Mouse (Mus musculus): ENCODE results near the gene Ugt1a1.
A peak's percentile ranks its signal among the peaks of the same experiment; 100 is the strongest.
"Not testable (repeated sequence)": the region's sequence is repeated elsewhere in the genome, so short reads cannot be mapped to it uniquely, and the experiment has no call there.

Gene Ugt1a1

GRCm38 (mm10) chr1:88218591-88218990, 6.8 kb downstream of the Ugt1a1 start:
- no peak for DNase-seq

GRCm38 (mm10) chr1:88219054-88219453, 7.3 kb downstream of the Ugt1a1 start:
- no peak for DNase-seq

- no peak for DNase-seq
Observed at GRCm38 (mm10) chr1:88220336-88220735, 8.6 kb downstream of the Ugt1a1 start.

GRCm38 (mm10) chr1:88222216-88222615, 10.5 kb downstream of the Ugt1a1 start:
- no peak for DNase-seq

- not testable (repeated sequence) for DNase-seq
Observed at GRCm38 (mm10) chr1:88223011-88223515, 11.3 kb downstream of the Ugt1a1 start.

- peak; percentile 11 for DNase-seq
Observed at GRCm38 (mm10) chr1:88223591-88223990, 11.8 kb downstream of the Ugt1a1 start.

GRCm38 (mm10) chr1:88224029-88224776, 12.4 kb downstream of the Ugt1a1 start:
- peak; percentile 36 for DNase-seq

- not testable (repeated sequence) for DNase-seq
Observed at GRCm38 (mm10) chr1:88225301-88225700, 13.5 kb downstream of the Ugt1a1 start.

GRCm38 (mm10) chr1:88225741-88226140, 14.0 kb downstream of the Ugt1a1 start:
- peak; percentile 6 for DNase-seq

- DNase-seq: peak; percentile 7
Observed at GRCm38 (mm10) chr1:88226670-88227379, 15.1 kb downstream of the Ugt1a1 start, which contains the start of gene Mroh2a. Mroh2a (plus strand) TSS chr1:88226986.

- DNase-seq: peak; percentile 5
Observed at GRCm38 (mm10) chr1:88227482-88227881, 15.7 kb downstream of the Ugt1a1 start.

GRCm38 (mm10) chr1:88228121-88228520, 16.4 kb downstream of the Ugt1a1 start:
- peak; percentile 12 for DNase-seq

- DNase-seq: no peak
Observed at GRCm38 (mm10) chr1:88229566-88229965, 17.8 kb downstream of the Ugt1a1 start.

GRCm38 (mm10) chr1:88229986-88230385, 18.2 kb downstream of the Ugt1a1 start:
- peak; percentile 15 for DNase-seq

GRCm38 (mm10) chr1:88230421-88230820, 18.7 kb downstream of the Ugt1a1 start:
- DNase-seq: peak; percentile 11

GRCm38 (mm10) chr1:88230981-88231802, 19.4 kb downstream of the Ugt1a1 start:
- DNase-seq: peak; percentile 5

GRCm38 (mm10) chr1:88231803-88232499, 20.2 kb downstream of the Ugt1a1 start:
- peak; percentile 7 for DNase-seq

- no peak for DNase-seq
Observed at GRCm38 (mm10) chr1:88232664-88233380, 21.1 kb downstream of the Ugt1a1 start.

- DNase-seq: peak; percentile 54
Observed at GRCm38 (mm10) chr1:88233421-88234247, 21.9 kb downstream of the Ugt1a1 start.

- no peak for DNase-seq
Observed at GRCm38 (mm10) chr1:88234248-88234610, 22.5 kb downstream of the Ugt1a1 start.

- no peak for DNase-seq
Observed at GRCm38 (mm10) chr1:88234646-88235045, 22.9 kb downstream of the Ugt1a1 start.

All from kidney, postnatal 10 days (tissue).